Mouse (Mus musculus) heart, adult 2 months (tissue): Measurements from ENCODE around the gene Mettl23. TPM values are rescaled to one million over a fixed set of nuclear protein-coding genes. Genes with fewer than 3 reads are reported as not detected.

ENCODE experiments used
- DNase-seq, 2 experiments: peaks; one replicate each; pipeline ENCODE4 v3.0.0; 2021
- H3K27ac ChIP-seq: fragments of 200-600 bp; 2 replicates; pipeline ENCODE4 v1.8.1; 2022
- H3K27me3 ChIP-seq: fragments of 200-500 bp; 2 replicates; pipeline ENCODE4 v1.6.1; 2012; ENCODE audit warnings: mild to moderate bottlenecking, low read length, inconsistent platforms, mixed read lengths; ENCODE audit not compliant: control insufficient read depth, insufficient read depth
- H3K36me3 ChIP-seq: fragments of 200-500 bp; 2 replicates; pipeline ENCODE4 v1.6.1; 2012; ENCODE audit warnings: low read length, inconsistent platforms; ENCODE audit not compliant: control insufficient read depth, insufficient read depth
- H3K4me1 ChIP-seq: fragments of 200-500 bp; 2 replicates; pipeline ENCODE4 v1.6.1; 2011; ENCODE audit warnings: low read length; ENCODE audit not compliant: control insufficient read depth, insufficient read depth
- H3K4me3 ChIP-seq: fragments of 200-600 bp; 2 replicates; pipeline ENCODE4 v1.8.1; 2022
- H3K79me2 ChIP-seq: fragments of 200-500 bp; replicated peaks from 2 replicates; pipeline ENCODE4 v1.6.1; 2012; ENCODE audit warnings: mild to moderate bottlenecking, inconsistent platforms, low read length, moderate library complexity, mixed read lengths; ENCODE audit not compliant: control insufficient read depth, insufficient read depth
- H3K9ac ChIP-seq: fragments of 200-500 bp; 2 replicates; pipeline ENCODE4 v1.6.1; 2012; ENCODE audit warnings: low read depth, mild to moderate bottlenecking, control low read depth, inconsistent platforms, low read length, mixed read lengths
- CTCF ChIP-seq: fragments of 200-600 bp; IDR thresholded peaks from 2 replicates; pipeline ENCODE4 v1.8.1; 2022; ENCODE audit warnings: antibody characterized with exemption, mild to moderate bottlenecking, moderate library complexity
- EP300 ChIP-seq: fragments of 200-500 bp; IDR thresholded peaks from 2 replicates; pipeline ENCODE4 v1.6.1; 2011; ENCODE audit warnings: low read depth, low read length, control low read depth; ENCODE audit not compliant: insufficient read depth
- POLR2A ChIP-seq: fragments of 200-500 bp; IDR thresholded peaks from 2 replicates; pipeline ENCODE4 v1.6.1; 2011; ENCODE audit warnings: mild to moderate bottlenecking, low read depth, low read length, control low read depth; ENCODE audit not compliant: insufficient read depth
- WGBS: fragments of 180-500 bp; shearing (Covaris S2); methylation state at CpG from one replicate; pipeline ENCODE4 v1.1.7; 2018; 5-methylcytosine and 5-hydroxymethylcytosine counted together
- intact Hi-C: fragments of 180-260 bp; cut with DNase I; formaldehyde crosslinking; loops from one replicate; pipeline ENCODE4 v1.15.1; 2025
- polyA plus RNA-seq: library from polyadenylated mRNA; depleted of rRNA; stranded (reverse); fragments of >200 nt; gene quantifications from 2 replicates; pipeline ENCODE4 v1.2.3, GENCODE M21; 2012
- total RNA-seq, 2 experiments: library from RNA; stranded (reverse); gene quantifications; 2 replicates each; pipeline ENCODE4 v1.2.3; 2021

Mettl23 gene
- total and polyA plus RNA-seq, 3 experiments = 34.3 to 40.5 (median 38.3) TPM

DNA sequence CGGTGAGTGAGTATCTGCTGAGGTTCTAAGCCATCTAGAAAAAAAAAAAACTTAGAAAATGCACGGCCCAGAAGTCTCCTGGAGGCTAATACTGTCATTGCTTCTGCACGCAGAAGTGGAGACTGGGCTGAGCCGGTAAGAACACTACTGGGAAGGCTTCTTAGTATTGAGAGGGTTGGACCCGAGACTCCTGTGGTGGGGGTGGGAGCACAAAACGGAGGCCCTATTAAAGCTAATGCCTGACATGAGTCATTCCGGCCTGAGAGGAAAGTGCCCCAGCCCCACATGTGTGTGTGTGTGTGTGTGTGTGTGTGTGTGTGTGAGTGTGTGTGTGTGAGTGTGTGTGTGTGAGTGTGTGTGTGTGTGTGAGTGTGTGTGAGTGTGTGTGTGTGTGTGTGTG lies 36.0 kb upstream of the Mettl23 start:
- H3K27me3 ChIP-seq = no peaks in the 10 kb centered on the region
- H3K9ac ChIP-seq = no peak overlapping the region
- H3K36me3 ChIP-seq = no peaks in the 10 kb centered on the region
- no peaks in the 10 kb centered on the region for H3K79me2 ChIP-seq
- H3K4me1 ChIP-seq = peaks cover 5% of the 10 kb centered on the region
- TF ChIP-seq CTCF = peak; percentile 21; the same call in 1 of the 2 replicates
- no peak for TF ChIP-seq EP300
- no peak for TF ChIP-seq POLR2A
- H3K4me3 ChIP-seq = no peak overlapping the region
- intact Hi-C loops = loop anchor here (5.0 to 10.0 kb wide), 3 partner anchors 55 to 132 kb away; no protein-coding TSS in a partner anchor
- H3K27ac ChIP-seq = peak overlapping the region; percentile 65
- 39% methylated on average over 7 of the region's 7 CpGs for WGBS
- DNase-seq = no peak

DNA sequence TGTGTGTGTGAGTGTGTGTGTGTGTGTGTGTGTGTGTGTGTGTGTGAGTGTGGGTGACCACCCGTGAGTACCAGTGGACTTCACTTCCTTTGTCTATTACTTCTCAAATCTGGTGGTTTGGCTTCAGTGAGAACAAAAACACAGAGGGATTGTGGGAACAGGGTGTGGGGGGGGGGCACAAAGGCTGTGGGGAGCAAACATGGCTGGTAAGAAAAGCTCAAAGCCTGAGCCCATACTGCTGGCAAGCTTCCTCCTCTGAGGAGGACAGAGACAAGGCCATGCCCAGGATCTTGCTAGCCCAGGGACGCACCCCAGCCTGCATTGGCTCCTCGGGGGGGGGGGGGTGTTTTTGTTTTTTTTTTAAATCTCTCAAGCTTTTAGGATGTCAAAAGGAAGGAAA lies 35.6 kb upstream of the Mettl23 start:
- Histone ChIP-seq H3K27ac (peak overlapping the region; percentile 52; the same call in 1 of the 2 replicates), H3K9ac (no peak overlapping the region), H3K27me3 (no peaks in the 10 kb centered on the region), H3K36me3 (no peaks in the 10 kb centered on the region), H3K4me1 (peaks cover 5% of the 10 kb centered on the region), H3K79me2 (no peaks in the 10 kb centered on the region), H3K4me3 (no peak overlapping the region)
- 28% methylated on average over 3 of the region's 3 CpGs for WGBS
- TF ChIP-seq EP300 (no peak), CTCF (no peak), POLR2A (no peak)
- intact Hi-C loops = loop anchor here (5.0 to 10.0 kb wide), 3 partner anchors 55 to 133 kb away; no protein-coding TSS in a partner anchor
- no peak for DNase-seq

DNA sequence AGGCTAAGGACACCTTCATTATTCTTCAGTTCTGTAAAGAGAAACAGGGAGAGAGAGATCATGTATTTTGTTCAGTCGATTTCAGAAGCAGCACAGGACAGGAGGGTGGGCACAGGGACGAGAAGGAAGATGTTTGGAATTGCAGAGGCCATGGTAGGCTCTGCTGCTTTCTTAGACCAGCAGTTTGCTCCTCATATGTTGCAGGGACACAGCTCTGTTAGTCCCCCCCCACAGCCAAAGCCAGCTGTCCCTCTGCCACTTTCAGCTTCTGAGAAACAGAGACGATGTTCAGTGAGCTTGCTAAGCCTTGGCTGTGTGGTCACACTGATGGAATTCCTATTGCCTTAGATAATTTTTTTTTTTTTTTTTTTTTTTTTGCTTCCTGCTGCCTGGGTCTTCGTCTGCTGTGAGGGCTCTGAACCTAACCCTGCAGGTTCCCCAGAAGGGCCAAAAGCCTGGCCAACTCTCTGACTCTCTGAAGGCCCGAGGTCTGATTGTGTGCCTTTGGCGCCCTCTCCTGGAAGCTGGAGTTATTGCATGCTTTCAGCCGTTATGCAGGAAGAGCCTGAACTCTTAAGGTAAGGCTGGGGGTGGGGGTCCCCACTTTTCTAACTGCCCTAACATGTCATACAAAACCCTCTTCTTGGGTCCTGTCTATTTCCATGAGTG lies 35.0 kb upstream of the Mettl23 start:
- TF ChIP-seq CTCF (peak; percentile 89), POLR2A (no peak), EP300 (peak; percentile 94)
- Histone ChIP-seq H3K4me1 (peaks cover 10% of the 10 kb centered on the region), H3K27ac (peak overlapping the region; percentile 52), H3K79me2 (no peaks in the 10 kb centered on the region), H3K27me3 (no peaks in the 10 kb centered on the region), H3K4me3 (no peak overlapping the region), H3K9ac (no peak overlapping the region), H3K36me3 (no peaks in the 10 kb centered on the region)
- intact Hi-C loops = loop anchor here (1.0 to 10.0 kb wide), 4 partner anchors 56 to 165 kb away; no protein-coding TSS in a partner anchor
- DNase-seq = peak; percentile 86 to 87
- WGBS = 18% methylated on average over 7 of the region's 7 CpGs

DNA sequence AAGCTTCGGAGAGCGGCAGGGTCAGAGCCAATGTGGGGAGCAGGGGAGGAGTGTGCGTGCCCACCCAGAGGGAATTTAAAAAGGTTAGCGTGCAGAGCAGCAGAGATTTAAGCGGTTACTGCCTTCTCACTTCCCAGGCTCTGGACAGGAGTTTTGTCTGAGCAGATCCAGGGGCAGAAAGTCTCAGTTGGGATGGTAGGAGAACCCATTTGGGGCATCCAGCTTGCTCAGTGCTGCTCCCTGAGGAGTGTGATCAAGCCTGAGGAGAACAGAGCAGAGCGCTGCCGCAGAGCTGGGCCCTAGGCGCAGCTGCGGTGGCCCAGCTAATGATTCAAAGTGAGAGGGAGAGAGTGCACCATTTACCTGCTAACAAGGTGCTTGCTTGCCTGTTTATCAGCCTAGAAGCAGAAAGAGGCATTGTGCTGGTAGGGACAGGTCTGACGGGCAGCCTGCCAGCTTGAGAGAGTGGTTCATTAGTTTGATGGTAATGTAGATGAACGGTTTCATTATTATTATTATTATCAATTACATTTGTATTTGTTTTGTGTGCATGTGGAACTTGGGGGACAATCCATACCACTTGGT lies 34.2 kb upstream of the Mettl23 start:
- Histone ChIP-seq H3K27ac (no peak overlapping the region), H3K9ac (no peak overlapping the region), H3K4me3 (no peak overlapping the region), H3K27me3 (no peaks in the 10 kb centered on the region), H3K79me2 (no peaks in the 10 kb centered on the region), H3K36me3 (no peaks in the 10 kb centered on the region), H3K4me1 (peaks cover 18% of the 10 kb centered on the region)
- TF ChIP-seq EP300 (no peak), CTCF (no peak), POLR2A (no peak)
- intact Hi-C loops = loop anchor here (1.0 to 10.0 kb wide), 4 partner anchors 57 to 166 kb away; no protein-coding TSS in a partner anchor
- no peak for DNase-seq
- WGBS = 86% methylated on average over 11 of the region's 11 CpGs

DNA sequence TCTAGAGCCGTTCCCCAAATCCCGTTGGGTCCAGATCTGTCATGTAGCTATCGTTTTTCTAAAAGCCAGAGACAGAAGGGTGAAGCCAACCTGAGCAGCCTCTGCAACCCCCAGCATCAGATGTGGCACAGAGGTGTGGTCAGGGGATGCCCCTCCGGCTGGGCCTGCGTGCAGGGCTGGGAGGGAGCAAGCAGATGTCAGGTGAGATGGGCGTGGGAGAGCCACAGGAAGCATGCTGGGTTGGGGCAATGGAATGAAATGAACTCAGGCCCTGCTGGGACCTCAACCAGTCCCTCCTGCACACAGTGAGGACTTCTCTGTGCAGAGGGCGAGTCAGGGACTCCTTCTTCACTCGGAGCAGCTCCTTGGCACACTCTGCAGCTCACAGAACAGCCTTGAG lies 33.6 kb upstream of the Mettl23 start:
- no peaks in the 10 kb centered on the region for H3K27me3 ChIP-seq
- DNase-seq = no peak
- H3K4me3 ChIP-seq = no peak overlapping the region
- peaks cover 18% of the 10 kb centered on the region for H3K4me1 ChIP-seq
- H3K79me2 ChIP-seq = no peaks in the 10 kb centered on the region
- no peak overlapping the region for H3K27ac ChIP-seq
- TF ChIP-seq EP300 = no peak
- no peak for TF ChIP-seq POLR2A
- TF ChIP-seq CTCF = no peak
- intact Hi-C loops = loop anchor here (5.0 to 10.0 kb wide), 3 partner anchors 57 to 135 kb away; no protein-coding TSS in a partner anchor
- WGBS = 84% methylated on average over 8 of the region's 8 CpGs
- H3K9ac ChIP-seq = no peak overlapping the region
- no peaks in the 10 kb centered on the region for H3K36me3 ChIP-seq

DNA sequence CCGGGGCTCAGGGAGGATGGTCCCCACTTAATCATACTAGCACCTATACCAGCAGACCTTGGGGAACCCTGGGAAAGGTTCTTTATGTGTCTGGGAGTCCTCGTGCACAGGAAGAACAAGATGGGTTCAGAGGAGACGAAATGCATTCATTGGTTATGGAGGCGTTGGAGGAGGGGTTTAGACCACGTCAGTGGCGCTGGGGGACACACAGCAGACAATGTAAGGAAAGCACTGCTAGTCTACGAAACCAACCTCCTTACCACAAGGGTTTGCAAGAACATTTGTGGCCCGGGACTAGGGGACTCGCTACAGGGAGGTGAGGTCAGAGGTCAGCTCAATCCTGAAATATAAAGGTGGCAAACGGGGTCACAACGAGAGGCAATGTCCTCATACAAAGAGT lies 32.5 kb upstream of the Mettl23 start:
- Histone ChIP-seq H3K9ac (no peak overlapping the region), H3K4me1 (peaks cover 23% of the 10 kb centered on the region), H3K4me3 (no peak overlapping the region), H3K27me3 (no peaks in the 10 kb centered on the region), H3K27ac (no peak overlapping the region), H3K79me2 (no peaks in the 10 kb centered on the region), H3K36me3 (no peaks in the 10 kb centered on the region)
- no peak for DNase-seq
- intact Hi-C loops = loop anchor here (10.0 kb wide), 1 partner anchor 316 kb away; the partner anchor contains the start of gene Prpsap1
- TF ChIP-seq CTCF (no peak), POLR2A (no peak), EP300 (no peak)
- WGBS = 93% methylated on average over 11 of the region's 11 CpGs
